Mouse (Mus musculus): ENCODE measurements around the gene Crispld2. TPM values are rescaled to one million over a fixed set of nuclear protein-coding genes. Genes with fewer than 3 reads are reported as not detected.

Gene Crispld2
- total RNA-seq (2017), result 10.6 and 11.5 TPM in 2 replicates

GRCm38 (mm10) chr8:119992249-119992648 is at the start of gene Crispld2:
Gene Crispld2, plus strand, starts transcription at chr8:119992438.
- peak; percentile 41 for ATAC-seq (ENCODE audit: extremely low read depth, insufficient number of reproducible peaks, low FRiP score, poor library complexity, severe bottlenecking)

GRCm38 (mm10) chr8:119943616-119944015 is 48.6 kb upstream of the Crispld2 start:
- ATAC-seq (ENCODE audit: extremely low read depth, insufficient number of reproducible peaks, low FRiP score, poor library complexity, severe bottlenecking), result no peak

DNA sequence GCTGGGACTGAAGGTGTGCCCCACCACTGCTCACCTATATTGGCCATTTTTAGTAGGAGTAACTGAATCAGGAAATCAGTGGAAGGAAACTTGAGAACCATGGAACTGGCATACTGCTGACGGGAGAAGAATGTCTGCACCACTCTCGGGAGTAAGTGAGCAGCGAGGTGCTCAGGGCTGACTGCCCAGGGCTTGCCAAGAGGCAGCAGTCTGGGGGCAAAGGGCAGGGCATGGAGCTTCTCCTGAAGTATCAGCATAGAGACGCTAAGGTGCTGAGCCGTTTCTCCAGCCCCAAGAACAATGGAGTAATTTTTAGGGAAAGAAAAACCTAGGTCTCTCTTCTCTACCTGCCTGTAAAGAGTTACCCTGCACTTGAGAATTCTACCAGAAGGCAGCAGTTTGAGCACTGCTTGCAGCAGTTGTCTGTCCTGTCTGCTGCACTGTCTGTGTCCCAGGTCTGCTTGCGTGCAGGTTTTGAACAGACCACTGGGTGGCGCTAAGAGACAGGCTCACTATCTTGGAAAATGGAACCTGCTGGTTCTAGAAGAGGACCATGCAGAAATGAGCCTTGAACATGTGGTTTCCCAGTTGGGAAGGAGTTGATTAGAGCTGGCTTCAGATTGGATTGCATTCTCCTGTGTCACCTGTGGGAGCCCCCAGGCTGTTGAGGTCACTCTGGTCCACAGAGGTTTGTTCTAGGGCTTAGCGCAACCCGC is 48.0 kb upstream of the Crispld2 start:
- ATAC-seq (ENCODE audit: extremely low read depth, insufficient number of reproducible peaks, low FRiP score, poor library complexity, severe bottlenecking), result peak; percentile 69

DNA sequence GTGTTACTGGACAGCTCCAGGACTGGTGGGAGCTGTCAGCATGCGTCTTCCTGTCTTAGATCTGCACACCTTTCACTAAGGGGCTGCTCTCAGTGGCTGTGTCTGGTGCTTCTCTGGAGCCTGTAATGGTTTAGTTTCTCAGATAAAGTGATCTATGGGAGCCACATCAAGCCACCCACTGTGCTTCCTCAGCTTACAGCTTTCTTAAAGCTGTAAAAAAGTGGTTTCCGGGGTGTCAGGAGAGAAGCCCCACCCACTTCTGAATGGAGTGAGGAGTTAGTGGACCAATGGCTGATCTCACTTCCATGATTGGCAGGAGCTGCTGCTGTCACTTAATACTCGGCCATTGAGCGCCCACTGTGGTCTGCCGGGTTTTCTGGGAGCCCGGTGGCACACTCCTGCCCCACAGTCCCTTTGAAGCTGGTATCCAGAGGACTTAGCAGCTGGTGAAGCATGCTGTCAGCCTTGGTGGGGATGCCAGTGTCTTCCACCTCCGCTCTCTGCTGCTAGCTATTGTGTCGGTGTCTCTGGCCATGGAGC is 45.8 kb upstream of the Crispld2 start:
- ATAC-seq (ENCODE audit: extremely low read depth, insufficient number of reproducible peaks, low FRiP score, poor library complexity, severe bottlenecking), result no peak

DNA sequence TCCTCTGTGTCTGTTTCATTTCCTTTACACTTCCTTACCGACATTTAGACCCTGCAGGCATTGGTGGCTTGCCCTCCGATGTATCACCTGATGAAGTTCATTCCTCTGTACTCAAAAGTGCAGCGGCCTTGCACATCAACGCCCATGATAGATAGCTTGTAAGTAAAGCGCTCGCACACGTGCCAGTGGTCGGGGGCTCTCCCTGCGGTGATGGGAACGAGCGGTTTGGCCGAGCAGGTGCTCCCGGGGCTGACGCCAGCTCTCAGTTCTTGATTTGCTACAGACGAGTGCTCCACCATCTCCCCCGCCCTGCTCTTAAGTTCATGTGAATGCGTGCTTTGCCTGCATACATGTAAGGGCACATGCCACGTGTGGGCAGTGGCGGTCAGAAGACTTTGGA is 44.6 kb upstream of the Crispld2 start:
- ATAC-seq (ENCODE audit: extremely low read depth, insufficient number of reproducible peaks, low FRiP score, poor library complexity, severe bottlenecking), result no peak

GRCm38 (mm10) chr8:119948340-119948739 is 43.9 kb upstream of the Crispld2 start:
- ATAC-seq (ENCODE audit: extremely low read depth, insufficient number of reproducible peaks, low FRiP score, poor library complexity, severe bottlenecking), result no peak

DNA sequence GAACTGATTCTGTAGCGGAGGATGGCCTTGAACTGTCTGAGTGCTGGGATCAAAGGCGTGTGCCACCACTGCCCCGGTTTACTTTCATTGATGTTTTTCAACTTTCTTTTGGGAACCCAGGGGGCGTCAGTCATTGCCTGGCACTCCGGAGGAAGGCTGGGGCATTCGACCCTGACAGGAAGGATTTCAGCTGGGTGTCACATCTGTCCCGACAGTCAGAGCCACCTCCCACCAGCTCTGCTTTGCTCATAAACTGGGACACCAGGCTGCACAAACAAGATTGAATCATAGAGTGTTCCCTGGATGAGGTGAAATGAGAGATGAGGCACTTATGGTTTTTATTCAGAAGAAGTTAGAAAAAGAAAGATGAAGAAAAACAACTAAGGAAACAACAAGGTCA is 40.0 kb upstream of the Crispld2 start:
- no peak for ATAC-seq (ENCODE audit: extremely low read depth, insufficient number of reproducible peaks, low FRiP score, poor library complexity, severe bottlenecking)

- no peak for ATAC-seq (ENCODE audit: extremely low read depth, insufficient number of reproducible peaks, low FRiP score, poor library complexity, severe bottlenecking)
These were observed 39.5 kb upstream of the Crispld2 start for GRCm38 (mm10) chr8:119952747-119953146.

DNA sequence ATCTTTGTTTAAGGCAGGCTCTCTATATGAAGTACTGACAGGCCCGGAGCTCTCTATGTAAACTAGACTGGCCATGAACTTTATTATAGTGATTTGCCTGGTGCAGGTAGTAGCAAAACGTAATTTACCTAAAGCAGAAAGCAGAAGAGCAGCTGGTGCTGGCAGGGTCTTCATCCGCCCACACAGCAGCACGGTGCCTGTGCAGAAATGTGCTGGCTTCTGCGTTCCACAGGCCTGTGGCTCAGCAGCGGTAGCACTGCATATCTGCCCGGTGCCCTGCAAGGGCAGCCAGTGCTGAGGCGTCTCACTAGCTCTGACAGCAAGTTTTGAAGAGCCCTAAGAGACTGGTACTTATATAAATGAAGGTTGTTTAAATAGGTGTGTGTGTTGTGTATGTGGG is 36.9 kb upstream of the Crispld2 start:
- no peak for ATAC-seq (ENCODE audit: extremely low read depth, insufficient number of reproducible peaks, low FRiP score, poor library complexity, severe bottlenecking)

- no peak for ATAC-seq (ENCODE audit: extremely low read depth, insufficient number of reproducible peaks, low FRiP score, poor library complexity, severe bottlenecking)
These were observed 34.2 kb upstream of the Crispld2 start for GRCm38 (mm10) chr8:119958076-119958475.

DNA sequence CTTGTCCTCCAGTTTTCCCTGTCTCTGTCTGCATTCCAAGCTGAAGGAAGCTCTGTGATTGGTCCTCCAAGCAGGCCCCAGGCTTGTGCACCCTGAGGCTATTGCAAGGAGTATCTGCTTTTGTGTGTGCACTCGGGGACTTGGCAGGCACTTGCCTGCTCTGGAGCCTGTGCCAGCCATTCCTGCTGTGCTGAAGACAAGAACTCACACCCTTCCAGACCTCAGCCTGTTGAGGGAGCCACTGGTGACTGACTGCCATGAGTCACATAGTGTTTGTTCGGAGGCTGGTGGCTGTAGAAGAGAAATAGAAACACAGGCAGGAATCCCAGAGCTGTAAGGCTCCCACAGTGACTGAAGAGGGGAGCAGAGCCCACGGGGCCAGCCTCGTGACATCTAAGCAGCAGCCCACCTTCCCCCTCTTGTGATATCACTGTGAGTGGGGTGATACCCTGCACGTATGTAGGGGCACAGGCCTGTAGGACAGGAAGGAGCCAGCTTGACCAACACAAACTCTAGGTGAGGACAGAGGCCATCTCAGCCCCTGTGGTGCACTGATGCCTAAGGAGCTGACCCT is 31.6 kb upstream of the Crispld2 start:
- no peak for ATAC-seq (ENCODE audit: extremely low read depth, insufficient number of reproducible peaks, low FRiP score, poor library complexity, severe bottlenecking)

DNA sequence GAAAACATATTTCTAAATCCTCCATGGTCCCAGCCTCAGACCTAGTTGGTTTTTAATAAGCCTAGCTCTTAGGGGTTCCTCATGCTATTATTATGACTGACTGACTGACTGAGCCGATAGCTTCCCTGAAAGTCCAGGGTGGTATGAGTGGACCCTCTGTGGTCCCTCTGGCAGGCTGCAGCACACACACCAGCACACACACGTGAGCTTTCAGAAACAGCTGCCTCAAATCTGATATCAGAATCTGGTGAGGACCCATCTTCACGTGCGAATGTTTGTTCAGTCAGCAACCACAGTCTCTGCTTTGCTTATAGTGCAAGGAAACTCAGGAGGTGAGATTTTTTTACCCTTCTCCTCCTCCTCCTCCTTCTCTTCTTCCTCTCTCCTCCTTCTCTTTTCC is 27.4 kb upstream of the Crispld2 start:
- ATAC-seq (ENCODE audit: extremely low read depth, insufficient number of reproducible peaks, low FRiP score, poor library complexity, severe bottlenecking), result no peak

DNA sequence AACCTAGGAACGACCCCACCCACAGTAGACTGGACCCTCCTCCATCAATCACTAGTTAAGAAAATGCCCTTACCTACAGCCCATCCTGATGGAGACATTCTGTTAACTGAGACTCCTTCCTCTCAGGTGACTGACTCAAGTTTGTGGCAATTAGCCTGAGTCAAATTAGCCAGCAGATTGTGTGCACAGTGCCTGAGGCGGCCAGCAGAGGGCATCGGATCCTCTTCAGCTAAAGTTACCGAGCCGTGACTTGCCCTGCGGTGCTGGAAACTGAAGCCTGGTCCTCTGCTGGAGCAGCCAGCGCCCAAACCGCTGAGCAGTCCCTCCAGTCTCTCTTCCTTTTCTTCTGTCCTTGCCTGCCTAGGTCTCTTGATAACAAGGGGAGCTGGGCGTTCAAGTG is 24.8 kb upstream of the Crispld2 start:
- no peak for ATAC-seq (ENCODE audit: extremely low read depth, insufficient number of reproducible peaks, low FRiP score, poor library complexity, severe bottlenecking)

- ATAC-seq (ENCODE audit: extremely low read depth, insufficient number of reproducible peaks, low FRiP score, poor library complexity, severe bottlenecking), result no peak
These were observed 22.1 kb upstream of the Crispld2 start for GRCm38 (mm10) chr8:119970169-119970568.

- no peak for ATAC-seq (ENCODE audit: extremely low read depth, insufficient number of reproducible peaks, low FRiP score, poor library complexity, severe bottlenecking)
These were observed 19.7 kb upstream of the Crispld2 start for GRCm38 (mm10) chr8:119972558-119972957.

GRCm38 (mm10) chr8:119978770-119979381 is 13.4 kb upstream of the Crispld2 start:
- ATAC-seq (ENCODE audit: extremely low read depth, insufficient number of reproducible peaks, low FRiP score, poor library complexity, severe bottlenecking), result no peak

DNA sequence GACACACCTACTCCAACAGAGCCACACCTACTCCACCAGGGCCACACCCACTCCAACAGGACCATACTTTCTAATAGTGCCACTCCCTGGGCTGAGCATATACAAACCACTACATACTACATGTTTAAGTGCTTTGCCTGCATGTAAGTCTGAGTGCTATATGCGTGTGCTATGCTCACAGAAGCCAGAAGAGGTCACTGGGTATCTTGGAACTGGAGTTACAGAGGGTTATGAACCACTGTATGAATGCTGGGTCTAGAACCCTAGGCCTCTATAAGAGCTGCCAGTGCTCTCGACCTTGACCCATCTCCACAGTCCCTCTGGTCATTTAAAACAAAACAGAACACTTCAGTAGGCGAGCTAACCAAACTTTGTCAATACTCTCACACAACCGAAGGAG is 11.0 kb upstream of the Crispld2 start:
- no peak for ATAC-seq (ENCODE audit: extremely low read depth, insufficient number of reproducible peaks, low FRiP score, poor library complexity, severe bottlenecking)

- ATAC-seq (ENCODE audit: extremely low read depth, insufficient number of reproducible peaks, low FRiP score, poor library complexity, severe bottlenecking), result peak; percentile 43; the same call in 1 of the 2 replicates
These were observed 8.2 kb upstream of the Crispld2 start for GRCm38 (mm10) chr8:119984085-119984484.

- ATAC-seq (ENCODE audit: extremely low read depth, insufficient number of reproducible peaks, low FRiP score, poor library complexity, severe bottlenecking), result no peak
These were observed 6.1 kb upstream of the Crispld2 start for GRCm38 (mm10) chr8:119986174-119986573.

- ATAC-seq (ENCODE audit: extremely low read depth, insufficient number of reproducible peaks, low FRiP score, poor library complexity, severe bottlenecking), result no peak
These were observed 4.2 kb upstream of the Crispld2 start for GRCm38 (mm10) chr8:119988087-119988486.

Data from neutrophil, adult 5-6 weeks (primary cell).